Mouse (Mus musculus): ENCODE measurements around the gene Fam189a1.
A peak's percentile ranks its signal among the peaks of the same experiment; 100 is the strongest.

The Fam189a1 gene

GRCm38 (mm10) chr7:65156514-65156911 is at the start of gene Fam189a1:
Fam189a1 (minus strand) TSS chr7:65156570.
- peak; percentile 65 for DNase-seq

- no peak for DNase-seq
Observed at GRCm38 (mm10) chr7:65206021-65206420, 49.7 kb upstream of the Fam189a1 start.

GRCm38 (mm10) chr7:65202719-65203118 is 46.3 kb upstream of the Fam189a1 start:
- peak; percentile 15 for DNase-seq

GRCm38 (mm10) chr7:65180694-65181093 is 24.3 kb upstream of the Fam189a1 start:
- no peak for DNase-seq

GRCm38 (mm10) chr7:65170762-65171161 is 14.4 kb upstream of the Fam189a1 start:
- DNase-seq: no peak

- DNase-seq: peak; percentile 7
Observed at GRCm38 (mm10) chr7:65157031-65158025, 958 bp upstream of the Fam189a1 start.

- DNase-seq: peak; percentile 73
Observed at GRCm38 (mm10) chr7:65155628-65156513, 499 bp downstream of the Fam189a1 start.

GRCm38 (mm10) chr7:65154576-65154975 is 1.8 kb downstream of the Fam189a1 start:
- no peak for DNase-seq

- DNase-seq: no peak
Observed at GRCm38 (mm10) chr7:65153846-65154245, 2.5 kb downstream of the Fam189a1 start.

- DNase-seq: no peak
Observed at GRCm38 (mm10) chr7:65151526-65151925, 4.8 kb downstream of the Fam189a1 start.

- no peak for DNase-seq
Observed at GRCm38 (mm10) chr7:65149040-65149439, 7.3 kb downstream of the Fam189a1 start.

GRCm38 (mm10) chr7:65144881-65145280 is 11.5 kb downstream of the Fam189a1 start:
- DNase-seq: peak; percentile 46

- no peak for DNase-seq
Observed at GRCm38 (mm10) chr7:65141907-65142698, 14.3 kb downstream of the Fam189a1 start.

- no peak for DNase-seq
Observed at GRCm38 (mm10) chr7:65140832-65141231, 15.5 kb downstream of the Fam189a1 start.

- no peak for DNase-seq
Observed at GRCm38 (mm10) chr7:65140099-65140498, 16.3 kb downstream of the Fam189a1 start.

GRCm38 (mm10) chr7:65123766-65124165 is 32.6 kb downstream of the Fam189a1 start:
- DNase-seq: no peak

GRCm38 (mm10) chr7:65116903-65117302 is 39.5 kb downstream of the Fam189a1 start:
- no peak for DNase-seq

GRCm38 (mm10) chr7:65115366-65115765 is 41.0 kb downstream of the Fam189a1 start:
- no peak for DNase-seq

GRCm38 (mm10) chr7:65111664-65112063 is 44.7 kb downstream of the Fam189a1 start:
- no peak for DNase-seq

- no peak for DNase-seq
Observed at GRCm38 (mm10) chr7:65105566-65105965, 50.8 kb downstream of the Fam189a1 start.

GRCm38 (mm10) chr7:65105097-65105467 is 51.3 kb downstream of the Fam189a1 start:
- DNase-seq: no peak
